Mouse (Mus musculus): ENCODE data around the gene Tmem266.
A peak's percentile ranks its signal among the peaks of the same experiment; 100 is the strongest.

Tmem266 gene

DNA sequence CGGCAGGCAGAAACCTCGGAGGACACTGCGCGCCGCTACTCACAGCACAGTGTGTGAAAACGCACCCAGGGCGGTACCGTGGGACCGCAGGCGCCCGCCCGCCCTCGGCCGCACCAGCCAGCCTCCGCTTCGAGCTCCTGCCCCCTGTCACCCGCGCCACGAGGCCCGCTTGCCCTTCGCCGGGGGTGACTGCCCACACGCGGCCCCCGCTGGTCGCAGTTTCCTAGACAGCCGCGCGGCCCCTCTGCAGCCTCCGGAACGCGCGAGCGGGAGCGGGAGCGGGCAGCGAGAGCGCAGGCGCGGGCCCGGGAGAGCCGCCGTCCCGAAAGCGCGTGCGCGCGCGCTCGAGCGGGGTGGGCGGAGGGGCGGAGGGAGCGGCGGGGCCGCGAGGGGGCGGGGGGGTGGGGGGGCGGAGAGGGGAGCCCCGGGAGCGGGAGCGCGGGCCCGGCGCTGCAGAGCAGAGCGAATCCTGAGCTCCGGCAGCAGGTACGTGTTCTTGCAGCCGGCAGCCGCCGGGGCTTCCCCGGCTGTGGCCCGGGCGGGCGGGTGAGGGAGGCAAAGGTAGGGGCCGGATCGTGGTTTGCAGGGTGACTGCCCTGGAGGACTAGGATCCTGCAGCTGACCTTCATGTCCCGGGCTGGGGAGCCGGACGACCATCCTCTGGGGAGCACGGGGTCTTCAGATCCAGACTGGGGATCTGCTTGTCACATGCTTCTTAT lies at the start of gene Tmem266, which contains the start of gene Nrg4:
Gene Tmem266 (plus strand): TSS at position 399 of the 719 bp plus-strand sequence.
Gene Nrg4 (minus strand): TSS at position 330 of the 719 bp plus-strand sequence.
- peak; percentile 61 to 66 for DNase-seq

DNA sequence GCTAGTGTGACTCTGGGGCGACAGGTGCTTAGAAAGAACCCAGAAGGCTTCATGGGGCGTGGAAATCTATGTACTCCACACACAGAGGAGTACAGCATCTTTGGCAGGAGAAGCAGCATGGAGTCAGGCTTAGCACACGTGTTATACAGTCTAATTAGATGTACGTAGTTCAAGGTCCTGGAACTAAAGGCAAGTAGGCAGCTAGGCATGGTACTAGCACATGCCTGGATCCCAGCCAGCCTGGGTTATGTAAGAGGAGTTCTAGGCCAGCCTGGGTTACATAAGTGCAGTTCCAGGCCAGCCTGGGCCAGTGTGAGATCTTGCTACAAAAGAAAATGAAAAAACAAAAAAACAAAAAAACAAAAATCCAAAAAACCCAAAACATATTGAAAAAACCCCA lies 49.2 kb upstream of the Tmem266 start:
- peak; percentile 60 to 65 for DNase-seq

DNA sequence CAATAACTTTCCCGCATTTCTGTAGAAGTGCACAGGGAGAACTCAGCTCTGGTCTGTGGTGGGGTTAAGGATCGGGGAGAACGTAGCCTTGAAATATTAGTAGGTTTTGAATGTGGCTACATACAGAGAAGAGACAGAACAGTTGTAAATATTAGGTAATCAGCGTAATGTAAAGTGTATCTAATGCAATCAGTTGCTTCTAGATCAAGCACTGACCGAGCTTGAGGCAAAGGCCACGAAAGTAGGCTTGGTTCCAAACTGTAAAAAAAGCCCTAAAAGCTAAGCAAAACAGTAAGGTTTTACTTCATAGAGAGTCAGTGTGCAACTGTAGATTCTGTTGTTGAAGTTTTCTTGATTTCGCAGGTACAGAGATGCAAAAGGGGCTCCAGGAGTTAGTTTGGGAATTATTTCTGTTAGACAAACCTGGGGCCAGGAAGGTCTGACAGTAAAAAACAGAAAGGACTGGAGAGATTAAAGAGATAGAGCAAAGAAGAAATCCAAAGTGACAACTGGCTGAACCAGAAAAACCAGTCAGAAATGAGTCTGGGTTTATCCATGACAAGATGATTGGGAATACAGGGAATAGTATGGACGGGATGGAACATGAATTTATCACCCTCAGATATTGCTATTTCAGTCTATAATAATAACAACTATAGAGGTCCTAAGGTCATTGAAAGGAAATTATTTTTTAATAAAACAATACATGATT lies 47.4 kb upstream of the Tmem266 start:
- no peak for DNase-seq

DNA sequence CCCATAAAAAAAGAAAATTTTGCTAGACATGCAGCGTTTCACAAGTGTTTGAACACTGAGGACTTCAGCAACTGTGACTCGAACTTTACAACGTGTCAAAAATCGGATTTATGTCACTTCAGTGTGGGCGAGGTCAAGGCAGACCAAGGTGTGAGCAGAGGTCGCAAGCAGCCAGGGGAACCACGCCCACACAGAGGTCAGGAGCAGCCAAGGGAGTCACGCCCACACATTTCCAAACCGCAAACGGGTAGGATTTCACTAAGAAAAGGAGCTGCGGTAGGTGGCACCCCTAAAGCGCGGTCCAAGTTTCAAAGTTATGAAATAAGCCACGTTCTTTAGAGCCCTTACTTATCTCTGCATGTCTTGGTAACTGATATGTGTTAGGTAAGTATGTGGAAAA lies 43.2 kb upstream of the Tmem266 start:
- DNase-seq = peak; percentile 82 to 87

DNA sequence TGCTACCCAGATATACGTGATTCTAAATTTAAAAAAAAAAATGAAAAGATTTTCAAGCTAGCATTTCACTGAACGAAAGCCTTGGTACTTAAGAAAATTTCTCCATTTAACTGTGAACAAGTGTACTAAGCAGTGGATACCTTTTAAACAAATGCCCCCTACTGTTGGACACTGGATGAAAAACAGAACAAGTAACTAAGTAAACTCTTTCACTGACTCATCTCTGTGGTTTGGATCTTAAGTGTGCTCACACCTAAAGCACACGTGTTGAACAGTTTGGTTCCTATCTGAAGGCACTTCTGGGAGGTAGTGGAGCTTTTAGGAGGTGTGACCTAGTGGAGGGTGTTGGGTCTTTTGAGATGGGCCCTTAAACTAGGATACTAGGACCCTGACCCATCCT lies 41.5 kb upstream of the Tmem266 start:
- DNase-seq = no peak

DNA sequence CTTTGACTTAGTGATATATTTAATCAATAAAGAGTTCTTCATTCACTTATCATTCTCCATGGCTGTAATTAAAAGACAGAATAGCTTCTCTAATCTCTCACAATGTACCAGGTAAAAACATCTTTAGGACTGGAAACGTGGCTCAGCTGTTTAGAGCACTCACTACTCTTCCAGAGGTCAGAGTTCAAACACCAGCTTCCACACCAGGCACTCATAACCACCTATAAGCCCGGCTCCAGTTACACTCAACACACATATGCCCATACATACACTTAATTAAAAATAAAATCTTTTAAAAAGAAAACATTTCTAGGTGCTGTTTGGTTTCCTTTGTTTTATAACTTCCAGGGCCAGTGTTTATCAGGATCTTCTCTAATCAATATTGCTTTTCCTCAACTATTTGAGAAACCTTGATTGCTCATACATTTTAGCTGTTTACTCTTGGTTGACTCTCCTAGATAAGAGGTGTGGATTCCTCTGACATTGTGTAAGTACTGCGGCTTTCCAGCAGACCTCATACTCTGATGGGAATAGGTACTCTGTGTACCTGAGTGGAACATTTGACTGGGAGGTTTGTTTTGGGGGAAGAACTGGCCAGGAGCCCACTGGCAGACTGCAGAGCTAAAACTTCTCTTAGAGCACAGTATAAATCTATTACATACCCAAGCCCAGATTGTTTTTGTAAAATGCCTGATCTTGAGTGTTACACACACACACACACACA lies 37.1 kb upstream of the Tmem266 start:
- peak; percentile 43 to 67 for DNase-seq

DNA sequence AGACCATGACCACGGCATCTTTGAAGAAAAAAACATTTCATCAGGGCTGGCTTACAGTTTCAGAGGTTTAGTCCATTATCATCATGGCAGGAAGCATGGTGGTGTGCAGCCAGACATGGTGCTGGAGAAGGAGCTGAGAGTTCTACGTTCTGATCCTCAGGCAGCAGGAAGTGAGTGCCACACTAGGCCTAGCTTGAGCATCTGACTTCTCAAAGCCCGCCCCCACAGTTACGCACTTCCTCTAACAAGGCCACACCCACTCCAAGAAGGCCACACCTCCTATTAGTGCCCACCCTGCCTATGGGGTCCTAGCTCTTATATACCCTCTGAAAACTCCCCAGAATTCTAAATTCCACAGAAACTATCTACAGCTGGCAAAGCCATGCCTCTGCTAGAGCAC lies 34.7 kb upstream of the Tmem266 start:
- no peak for DNase-seq

DNA sequence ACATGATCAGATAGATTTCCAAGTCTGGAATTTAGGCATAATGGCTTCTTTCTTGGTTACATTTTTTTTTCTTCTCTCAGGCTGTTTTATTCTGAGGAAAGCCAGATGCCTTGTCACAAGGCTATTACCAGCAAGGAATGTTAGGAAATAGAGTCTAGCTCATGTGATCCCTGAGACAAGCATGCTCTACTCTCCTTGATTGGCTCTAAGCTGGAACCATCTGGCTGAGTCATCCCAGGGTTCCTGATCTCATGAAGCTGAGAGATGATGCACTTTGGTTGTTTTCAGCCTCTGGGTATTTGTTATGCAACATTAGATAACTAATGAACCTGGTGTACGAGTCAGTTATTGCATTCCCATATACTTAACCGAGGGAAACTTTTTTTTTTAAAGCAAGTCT lies 30.5 kb upstream of the Tmem266 start:
- peak in 1 of 2 experiments; percentile 26 for DNase-seq

DNA sequence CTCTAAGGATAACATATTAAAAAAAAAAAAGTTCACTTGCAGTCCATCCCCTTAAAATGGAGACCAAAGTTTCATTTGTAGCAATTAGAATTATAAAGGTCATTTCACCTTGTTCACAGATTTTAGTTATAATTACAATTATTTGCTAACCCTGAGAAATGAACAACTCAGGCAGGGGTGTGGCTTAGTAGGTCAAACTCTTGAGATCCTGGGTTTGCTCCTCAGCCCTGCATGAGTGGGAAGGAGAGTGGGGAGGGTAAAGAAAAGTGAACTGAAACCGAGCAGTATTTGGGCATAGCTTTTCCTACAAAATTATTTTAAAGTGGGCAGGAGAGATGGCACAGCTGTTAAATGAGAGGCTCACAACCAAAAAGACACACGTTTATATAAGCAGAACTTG lies 19.6 kb upstream of the Tmem266 start:
- no peak for DNase-seq

DNA sequence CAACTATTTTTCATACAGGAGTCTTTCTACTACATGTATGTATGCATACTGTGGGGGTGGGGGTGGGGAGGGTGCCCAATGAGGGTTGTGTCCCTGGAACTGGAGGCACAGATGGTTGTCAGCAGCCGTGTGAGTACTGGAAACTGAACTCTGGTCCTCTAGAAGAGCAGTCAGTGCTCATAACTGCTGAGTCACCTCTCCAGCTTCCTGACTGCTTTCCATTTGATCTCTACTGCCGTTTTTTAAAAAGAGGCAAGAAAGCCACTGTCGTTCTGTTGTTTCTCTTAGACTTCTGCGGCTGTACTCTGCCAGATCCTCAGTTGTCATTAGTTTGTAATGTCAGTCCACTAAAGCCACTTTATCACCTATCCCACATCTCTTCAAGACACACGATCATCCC lies 19.2 kb upstream of the Tmem266 start:
- no peak for DNase-seq

DNA sequence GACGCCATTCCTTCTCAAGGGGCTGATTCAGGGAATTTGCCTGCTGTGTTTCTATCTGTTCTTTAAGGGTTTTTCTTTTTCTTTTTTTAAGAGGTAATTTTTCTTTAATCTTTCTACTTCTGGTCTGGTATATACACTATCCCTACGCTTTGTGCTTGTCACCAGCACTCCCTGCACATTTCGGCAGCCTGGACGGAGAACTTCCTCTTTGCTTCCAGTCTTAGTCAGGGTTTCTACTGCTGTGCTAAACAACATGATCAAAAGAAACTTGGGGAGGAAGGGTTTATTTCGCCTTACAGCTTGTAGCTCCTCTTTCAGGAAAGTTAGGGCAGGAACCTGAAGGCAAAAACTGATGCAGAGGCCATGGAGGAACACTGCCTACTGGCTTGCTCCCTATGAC lies 18.3 kb upstream of the Tmem266 start:
- DNase-seq = no peak

DNA sequence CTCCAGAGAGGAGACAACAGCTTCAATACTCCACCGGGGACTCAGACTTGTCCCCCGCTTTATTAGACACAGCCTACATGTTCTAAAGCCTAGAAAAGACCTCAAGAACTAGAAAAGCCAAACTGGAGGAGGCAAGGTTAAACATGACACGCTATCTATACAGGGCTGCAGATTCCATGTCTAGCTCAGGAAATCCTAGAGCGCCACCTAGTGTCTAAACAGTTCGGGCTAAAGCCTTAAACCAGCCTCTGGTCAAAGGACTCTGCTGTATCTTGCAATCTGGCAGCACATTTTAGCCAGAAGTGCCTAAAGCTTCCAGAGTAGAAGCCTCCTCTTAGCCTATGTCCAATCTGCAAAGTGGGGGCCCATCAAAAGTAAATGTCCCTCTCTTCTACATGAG lies 15.2 kb upstream of the Tmem266 start:
- peak; percentile 60 to 72 for DNase-seq

DNA sequence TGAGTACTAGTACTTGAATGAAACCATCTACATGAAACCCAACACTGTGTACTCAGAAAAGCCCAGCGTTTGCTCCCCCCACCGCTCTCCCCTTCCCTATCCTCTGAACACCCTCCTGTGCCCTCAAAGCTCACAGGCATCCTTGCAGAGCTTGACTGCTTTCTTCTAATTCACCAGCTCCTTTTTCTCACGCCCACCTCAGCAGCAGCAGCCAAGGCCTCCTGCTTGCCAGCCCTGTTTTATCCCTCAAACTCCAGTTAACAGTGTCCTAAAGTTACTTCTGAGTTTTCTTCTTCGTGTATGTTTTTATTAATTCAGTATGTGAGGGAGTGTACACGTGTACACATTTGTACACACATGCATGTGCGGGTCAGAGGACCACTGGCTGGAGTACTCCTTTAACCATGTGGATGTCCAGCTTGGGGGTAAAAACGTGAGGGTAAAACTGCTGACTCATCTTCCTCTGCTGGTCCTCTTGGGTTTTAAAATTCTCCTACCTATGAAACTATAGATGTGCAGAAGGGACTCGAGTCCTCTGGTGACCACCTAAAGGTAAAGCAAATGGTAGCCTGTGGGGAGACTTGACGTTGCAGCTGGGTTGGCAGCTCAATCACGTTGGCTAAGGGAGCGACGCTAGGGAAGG lies 13.0 kb upstream of the Tmem266 start:
- no peak for DNase-seq

DNA sequence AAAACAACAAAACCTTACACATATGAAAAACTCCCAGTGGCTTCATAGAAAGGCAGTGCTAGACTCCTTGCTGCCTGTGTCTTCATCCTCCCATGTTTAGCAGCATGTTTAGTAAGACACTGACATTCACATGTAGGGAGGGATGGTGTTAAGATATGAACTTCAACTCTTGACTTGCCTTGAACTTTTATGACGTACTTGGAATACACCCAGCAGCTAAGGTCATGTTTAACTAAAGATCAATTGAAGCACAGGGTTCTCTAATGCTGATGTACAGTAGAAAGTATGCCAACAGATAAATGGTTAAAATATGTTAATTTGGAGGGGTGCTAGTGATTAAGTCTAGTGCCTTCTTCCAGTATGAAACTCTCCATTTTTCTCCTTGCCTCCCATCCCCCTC lies 4.1 kb upstream of the Tmem266 start:
- no peak for DNase-seq

DNA sequence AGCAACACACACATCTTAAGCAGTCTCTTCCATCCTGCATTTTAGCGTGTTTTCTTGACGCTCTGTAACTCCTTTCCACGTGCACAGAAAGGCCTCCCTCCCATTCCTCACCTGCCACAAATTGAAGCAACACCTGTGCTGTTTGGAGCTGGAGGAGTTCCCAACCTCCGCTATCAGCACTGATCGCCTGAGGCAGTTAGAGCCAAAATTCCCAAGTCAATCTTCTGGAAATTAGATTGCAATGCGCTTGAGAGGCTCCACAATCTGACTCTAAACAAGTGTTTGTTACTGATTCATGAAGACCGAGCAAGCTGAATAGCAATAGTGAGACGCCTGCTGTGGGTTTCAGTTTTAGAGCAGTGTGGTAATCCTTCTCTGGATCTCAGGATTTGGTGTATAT lies 2.6 kb upstream of the Tmem266 start:
- no peak for DNase-seq

DNA sequence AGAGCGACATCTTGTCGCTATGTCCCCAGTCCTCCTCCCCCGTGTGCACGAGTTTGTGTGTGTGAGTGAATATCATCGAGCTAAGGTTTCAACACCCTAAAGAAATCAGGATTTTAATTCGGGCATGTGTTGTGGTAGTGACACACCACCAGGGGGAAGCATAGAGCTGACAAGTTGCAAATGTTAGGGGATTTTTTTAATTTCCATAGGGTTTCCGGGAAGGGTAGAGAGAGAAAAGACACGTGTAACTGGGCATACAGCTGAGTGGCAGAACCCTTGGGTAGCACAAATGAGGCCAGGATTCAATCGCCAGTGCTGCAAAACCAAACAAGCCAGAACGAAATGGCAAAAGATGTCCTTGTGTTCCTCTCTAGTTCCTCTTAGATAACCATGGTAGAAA lies 2.2 kb upstream of the Tmem266 start:
- DNase-seq = no peak

DNA sequence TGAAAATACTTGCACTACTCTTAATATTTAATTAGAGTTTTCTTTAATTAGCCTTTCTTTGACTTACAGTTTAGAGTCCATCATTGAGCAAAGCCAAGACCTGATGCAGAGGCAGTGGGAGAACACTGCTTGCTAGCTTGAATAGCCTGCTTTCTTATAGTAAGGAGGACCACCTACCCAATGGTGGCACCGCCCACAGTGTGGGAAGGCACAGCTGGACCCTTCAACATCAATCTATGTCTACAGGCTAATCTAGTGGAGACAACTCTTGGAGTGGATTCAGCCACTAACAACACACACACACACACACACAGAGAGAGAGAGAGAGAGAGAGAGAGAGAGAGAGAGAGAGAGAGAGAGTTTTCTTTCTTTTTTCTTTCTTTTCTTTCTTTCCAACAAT lies 1.7 kb upstream of the Tmem266 start:
- DNase-seq = no peak

DNA sequence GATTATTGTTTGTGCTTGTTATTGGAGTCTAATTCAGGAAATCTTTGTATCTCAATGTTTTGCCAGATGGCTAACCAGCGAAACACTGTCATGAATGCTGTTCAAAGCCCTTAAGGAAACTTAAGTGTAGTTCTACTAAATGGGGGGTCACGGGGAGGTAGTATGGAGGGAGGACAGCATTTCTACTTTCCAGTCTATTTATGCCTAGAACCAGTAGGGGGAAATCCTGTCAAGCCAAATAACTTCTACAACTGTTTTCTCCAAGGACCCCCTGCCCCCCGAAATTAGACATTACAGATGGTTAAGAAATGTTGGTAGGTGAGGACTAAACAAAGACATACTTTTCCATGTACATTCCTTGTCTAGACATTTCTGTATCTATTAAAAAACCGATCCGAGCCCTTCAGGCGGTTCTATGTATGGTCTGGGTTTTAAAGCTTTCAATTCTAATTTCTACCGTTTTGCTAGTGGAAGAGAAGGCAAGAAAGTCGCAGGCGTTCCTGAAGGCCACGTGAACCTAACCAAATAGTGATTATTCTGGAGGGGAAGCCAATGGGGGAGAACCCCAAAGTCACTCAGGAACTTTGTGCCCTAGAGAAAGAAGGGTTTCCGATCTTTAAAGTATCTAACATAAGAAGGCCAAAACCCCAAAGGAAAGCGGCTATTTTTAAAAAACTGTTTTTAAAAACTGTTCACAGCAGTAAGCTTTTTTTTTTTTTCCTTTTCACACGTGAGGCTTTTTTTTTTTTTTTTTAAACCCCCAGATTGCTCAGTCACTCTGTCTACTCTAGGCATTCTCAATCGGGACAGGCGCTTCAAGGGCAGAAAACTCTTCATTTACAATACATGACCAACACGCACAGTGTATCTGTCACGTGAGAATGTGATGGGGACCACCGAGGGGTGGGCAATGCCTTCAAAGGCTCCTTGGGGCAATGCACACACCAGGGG lies 874 bp upstream of the Tmem266 start:
- DNase-seq = no peak

DNA sequence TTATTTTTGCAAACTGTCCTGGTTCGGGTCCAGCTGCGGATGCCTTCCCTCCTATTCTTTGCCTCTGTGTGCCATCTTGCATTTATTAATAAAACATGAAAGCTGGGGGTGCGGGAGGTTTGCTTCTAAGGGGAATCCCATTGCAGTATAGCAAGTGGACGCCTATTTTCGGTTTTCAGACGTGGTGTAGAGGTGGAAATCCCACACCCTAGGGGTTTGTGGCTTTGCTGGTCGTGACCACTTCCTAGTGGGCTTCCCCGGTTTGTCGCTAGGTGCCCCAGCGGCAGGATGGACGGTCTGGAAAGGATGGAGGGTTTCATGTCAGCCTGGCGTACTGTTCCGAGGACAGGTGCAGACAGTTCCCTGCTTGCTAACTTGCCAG lies 512 bp downstream of the Tmem266 start:
- no peak for DNase-seq

DNA sequence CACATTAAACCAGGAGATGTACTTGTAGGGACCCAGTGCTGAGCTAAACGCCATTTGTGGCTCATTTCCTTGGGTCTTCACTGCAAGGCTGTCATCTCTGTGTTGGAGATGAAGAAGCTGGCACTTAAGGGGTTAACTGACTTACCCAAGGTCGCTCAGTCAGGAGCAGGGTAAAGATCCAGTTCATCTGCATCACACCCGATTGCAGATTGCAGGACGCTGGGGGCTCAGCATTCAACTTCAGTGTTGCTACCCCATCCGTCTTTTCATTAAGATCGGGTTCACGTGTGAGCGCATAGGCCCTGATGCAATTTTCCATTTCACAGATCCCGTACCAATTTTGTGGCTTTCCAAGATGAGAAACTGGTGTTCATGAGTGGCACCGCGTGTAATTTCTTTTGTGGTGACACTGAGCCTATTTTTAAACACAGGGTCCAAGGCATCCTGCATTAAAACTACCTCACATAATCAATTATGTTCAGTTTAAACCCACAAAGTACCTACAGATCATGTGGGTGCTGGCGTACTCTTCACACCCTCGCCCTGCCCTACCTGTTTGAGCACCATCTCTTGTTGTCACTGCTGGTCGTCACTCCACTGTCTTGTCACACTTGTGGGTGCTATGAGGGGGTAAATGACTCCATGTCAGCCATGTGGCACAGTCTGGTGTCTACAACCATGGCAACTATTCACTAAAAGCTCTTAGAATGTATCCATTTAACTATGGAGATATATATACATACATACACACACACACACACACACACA lies 1.6 kb downstream of the Tmem266 start:
- DNase-seq = no peak

DNA sequence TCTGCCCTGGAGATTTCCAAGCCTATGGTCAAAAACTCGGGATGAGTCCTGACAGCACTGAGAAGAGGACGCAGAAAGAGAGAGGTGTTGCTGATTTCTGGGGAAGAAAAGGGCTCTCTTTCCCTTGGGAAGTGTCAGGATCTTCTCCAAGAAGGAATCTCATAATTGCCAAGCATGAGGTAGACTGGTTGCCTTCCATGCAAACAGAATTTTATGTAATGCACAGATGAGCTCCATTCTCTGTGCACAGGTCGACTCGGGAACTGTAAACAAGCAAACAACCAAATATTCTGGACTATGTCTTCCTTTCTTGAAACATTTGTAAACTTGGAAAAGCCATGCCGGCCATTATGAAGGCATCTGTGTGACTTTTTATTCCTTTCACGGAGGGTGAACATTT lies 2.7 kb downstream of the Tmem266 start:
- no peak for DNase-seq
